Mouse (Mus musculus): ENCODE results near the gene Lpp.

Gene Lpp

DNA sequence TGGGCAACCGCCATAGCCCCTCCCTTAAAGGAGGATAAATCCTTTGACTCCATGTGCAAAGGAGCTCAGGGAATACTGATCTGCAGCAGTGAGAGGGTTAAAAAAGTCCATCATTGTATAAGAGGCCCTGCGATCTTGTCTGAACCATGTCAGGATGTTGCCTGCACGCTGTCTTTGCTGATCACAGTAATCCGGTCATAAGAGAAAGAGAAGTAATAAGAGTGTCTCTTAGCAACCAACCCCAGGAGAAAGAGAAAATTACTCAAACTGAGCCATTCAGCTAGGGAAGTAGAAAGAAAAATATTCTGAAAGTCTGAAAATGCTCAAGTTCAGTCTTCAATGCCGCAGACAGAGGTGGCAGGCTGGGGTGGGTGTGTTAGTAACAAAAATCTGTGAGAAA lies 231.0 kb downstream of the Lpp start:
- DNase-seq (ENCODE audit: low spot score in 2 of 2), result no peak

DNA sequence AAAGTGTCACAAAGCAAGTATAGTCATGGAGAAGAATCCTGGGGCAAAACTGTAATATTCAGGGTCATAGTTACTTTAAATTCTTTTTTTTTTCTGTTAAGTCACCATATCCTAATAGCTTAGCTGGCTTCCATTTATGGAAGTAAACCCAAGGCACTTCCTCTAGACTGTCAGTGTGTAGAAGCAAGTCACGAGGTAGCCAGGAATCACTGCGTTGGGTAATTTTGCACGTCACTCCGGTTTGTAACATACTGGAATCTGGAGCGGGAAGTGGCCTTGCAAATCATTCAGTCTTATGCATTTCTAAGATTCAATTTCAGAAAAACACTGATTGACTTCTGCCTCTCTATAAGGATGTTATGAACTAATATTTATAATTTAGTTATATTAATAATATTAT lies 232.3 kb downstream of the Lpp start:
- DNase-seq (ENCODE audit: low spot score in 2 of 2), result no peak

DNA sequence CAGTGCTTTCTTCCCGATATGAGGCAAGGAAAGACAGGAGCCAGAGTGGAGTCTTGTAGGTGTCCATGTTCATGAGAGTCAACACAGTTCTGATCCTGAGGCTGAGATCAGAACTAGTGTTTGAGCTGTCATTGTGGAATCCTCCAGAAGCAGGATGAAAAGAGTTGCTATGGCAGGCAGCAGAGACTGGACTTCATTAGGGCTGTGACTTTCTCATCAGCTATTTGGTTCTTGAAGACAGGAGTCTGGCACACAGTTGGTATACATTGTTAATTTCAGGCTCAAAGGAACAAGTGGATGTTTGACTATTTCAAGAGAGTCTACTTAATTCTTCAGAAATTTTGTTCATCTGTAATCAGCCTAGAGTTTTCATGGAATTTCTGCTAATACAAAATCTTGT lies 235.5 kb downstream of the Lpp start:
- DNase-seq (ENCODE audit: low spot score in 2 of 2), result no peak

DNA sequence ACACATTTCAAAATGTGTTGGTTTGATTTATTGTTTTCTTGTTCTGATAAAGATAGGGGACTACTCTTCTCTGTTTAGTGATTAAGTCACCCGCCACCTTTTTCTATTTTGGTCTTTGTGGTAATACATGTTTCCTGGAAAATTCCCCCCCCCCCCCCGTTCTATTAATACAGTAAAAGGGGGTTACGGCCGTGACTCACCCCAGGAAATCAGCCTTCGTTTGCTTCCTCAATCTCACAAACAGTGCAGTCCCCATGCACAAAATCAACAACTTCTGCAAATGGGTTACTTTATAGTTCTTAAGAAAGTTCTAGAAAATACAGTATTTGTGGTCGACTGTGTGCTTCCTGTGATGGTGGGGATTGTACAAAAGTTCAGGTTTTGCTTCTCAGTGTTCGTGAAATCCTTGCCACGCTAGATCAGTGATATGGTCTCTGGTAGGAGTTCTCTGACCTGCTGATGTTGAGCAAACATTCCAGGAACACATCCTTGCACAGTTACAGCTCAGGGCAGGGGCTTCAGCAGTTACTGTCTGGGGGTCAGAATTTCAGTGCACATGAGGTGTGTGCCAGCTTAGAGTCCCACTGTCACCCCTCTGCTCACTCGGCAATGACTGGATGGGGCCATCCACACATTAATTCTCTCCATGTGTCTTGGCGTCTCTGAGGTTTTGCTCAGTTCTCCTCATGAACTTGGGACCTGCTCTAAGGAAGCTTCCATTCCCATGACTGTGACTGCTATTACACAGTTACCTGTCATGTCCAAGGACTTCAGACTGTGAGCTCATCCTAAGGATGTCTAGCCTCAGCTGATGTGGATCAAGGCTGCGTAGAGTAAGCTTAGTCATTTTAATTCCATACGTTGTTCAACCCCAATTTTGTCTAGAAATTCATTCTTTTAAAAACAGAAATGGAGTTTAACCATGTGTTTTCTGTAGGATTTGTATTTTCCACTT lies 236.2 kb downstream of the Lpp start:
- no peak for DNase-seq (ENCODE audit: low spot score in 2 of 2)

DNA sequence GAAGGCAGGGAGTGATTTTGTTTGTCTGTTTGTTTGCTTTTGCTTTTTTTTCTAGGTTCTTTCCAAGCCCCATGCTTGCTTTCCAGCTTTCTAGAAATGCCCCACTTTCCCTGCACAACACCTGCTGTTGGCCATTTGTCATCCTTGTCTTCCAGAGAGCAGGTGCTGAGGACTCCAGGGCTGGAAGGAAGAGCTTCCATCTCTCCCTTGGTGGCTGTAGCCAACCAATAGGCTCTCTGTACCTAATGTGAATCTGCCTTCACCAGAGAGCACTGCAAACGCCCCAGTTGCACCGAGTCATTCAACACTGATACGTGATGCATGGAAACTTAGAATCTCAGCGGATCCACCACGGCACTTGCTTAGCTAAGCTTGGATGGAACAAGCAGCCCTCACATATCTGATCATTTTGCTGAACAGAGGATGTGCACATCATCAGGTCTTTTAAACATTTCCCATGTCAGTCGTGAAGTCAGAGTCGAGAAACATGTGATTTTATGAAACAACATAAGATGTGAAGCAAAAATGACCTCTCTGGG lies 242.1 kb downstream of the Lpp start:
- DNase-seq (ENCODE audit: low spot score in 2 of 2), result no peak

DNA sequence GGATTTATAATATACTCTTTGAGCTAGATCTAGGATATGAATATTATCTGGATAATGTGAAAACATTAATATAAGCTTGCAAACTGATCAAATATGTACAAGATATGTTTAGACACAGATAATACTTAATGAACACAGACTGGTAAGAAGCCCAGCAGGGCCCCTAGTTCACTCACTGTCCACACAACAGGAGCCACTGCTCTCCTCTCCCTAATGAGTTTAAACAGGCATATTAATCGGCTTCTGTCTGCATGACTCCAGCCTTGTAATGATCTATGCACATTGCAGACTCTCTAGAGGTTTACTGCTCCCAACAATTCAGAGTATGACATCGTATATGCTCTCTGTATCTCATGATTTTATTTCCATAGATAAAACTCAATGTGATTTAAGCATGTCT lies 243.6 kb downstream of the Lpp start:
- DNase-seq (ENCODE audit: low spot score in 2 of 2), result no peak

DNA sequence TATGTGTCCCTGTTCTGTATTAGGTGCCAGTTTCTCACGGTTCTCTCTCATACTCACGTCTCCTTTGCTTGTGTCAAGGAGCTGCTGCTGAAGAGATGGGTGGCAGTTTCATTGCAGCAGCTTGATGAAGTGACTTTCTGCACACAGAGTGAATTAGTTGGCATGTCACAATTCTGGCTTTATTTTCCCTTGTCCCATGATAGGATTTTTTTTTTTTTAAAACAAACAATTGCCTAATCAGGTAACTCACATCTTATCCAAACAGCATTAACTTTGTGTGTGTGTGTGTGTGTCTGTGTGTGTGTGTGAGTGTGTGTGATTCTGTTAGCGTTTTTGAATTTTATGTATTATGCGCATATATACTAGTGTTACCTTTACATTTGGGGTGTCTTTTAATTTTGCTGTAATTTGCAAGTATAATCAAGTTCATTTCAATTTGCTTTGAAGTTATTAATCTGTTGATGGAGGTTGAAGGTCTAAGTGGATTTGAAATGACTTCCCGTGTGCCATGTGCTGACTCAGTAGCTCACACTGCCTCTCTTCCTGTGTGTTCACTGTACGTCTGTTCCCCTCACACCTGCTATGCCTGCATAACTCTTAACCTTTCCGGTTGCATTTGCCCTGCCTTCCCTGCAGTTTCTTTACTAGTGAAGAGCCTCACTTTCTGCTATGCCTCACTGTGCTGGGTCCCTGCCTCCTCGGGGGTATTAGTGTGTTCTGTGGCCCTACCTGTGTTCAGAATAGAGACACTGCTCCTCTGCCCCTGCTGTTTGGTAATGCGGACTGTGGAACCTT lies 247.9 kb downstream of the Lpp start:
- no peak for DNase-seq (ENCODE audit: low spot score in 2 of 2)

DNA sequence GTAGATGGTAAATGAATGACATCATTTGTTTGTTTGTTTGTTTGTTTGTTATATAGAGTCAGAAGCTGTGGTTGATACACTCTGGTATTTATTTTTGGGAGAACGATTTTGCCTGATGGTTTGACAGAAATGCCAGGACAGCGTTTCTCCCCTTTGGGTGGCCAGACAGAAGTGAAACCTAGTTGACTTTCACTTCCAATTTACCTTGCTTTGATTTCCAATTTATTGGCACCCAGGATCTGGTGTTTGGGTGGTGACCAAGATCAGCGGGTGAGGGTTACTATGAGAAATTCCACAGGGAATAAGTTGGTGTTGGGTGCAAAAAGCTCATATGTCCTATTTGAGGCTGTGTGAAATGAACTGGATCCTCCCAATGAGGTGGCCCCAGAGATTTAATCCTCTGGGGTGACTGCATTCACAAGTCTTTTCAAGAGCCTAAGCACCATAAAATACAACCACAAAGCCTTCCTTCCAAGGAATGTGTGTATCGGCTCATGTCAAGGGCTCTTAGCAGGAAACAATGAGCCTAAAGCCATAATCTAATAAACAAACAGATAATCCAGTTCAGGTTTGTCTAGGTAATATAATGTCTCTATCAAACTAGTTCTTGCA lies 249.8 kb downstream of the Lpp start:
- no peak for DNase-seq (ENCODE audit: low spot score in 2 of 2)

DNA sequence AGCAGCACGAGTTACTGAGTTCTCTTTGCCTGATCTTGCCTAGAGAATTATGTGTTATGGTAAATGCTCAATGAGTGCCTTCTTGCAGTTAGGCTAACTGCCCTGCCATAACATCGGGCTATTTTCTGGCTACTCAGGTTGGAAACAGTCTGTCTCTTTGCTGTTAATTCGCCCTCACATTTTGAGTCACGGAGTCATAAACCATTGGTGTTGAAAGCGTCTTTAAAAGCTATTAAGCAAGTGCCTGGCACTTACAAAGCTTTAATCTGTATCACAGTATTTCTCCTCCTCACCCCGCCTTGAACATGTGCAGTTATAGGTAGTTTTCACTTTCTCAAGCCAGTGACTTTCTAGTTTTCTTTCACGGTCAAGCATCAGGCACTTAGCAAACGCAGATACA lies 250.8 kb downstream of the Lpp start:
- no peak for DNase-seq (ENCODE audit: low spot score in 2 of 2)

DNA sequence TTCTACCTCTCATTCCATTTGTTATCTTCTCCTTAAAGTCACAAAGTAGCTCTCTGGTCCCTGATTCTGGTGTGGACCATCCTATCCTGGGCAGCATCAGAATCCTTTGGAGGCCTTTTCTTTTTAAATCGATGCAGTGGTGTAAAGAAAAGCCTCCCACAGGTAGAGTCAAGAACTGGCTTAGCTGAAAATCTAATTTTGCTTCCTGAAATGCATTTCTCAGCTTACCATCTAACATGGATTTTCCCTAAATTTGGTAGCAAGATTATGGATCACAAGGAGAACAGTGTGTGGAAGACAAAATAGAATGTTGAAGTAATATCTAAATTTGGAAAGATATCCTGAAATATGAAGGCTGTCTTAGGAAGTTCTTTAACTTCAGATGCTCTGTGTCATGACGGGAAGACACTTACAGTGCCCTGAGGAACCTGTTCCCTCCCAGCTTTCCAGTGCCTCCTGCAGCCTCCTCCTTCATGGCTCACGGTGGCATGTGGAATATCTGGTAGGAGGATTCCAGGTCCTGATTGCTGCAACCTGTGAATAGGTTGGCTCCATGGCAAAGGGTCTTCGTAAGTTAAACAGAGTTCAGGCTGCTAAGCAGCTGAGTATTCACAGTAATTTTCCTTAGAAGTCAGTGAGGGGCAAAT lies 251.6 kb downstream of the Lpp start:
- DNase-seq (ENCODE audit: low spot score in 2 of 2), result no peak

DNA sequence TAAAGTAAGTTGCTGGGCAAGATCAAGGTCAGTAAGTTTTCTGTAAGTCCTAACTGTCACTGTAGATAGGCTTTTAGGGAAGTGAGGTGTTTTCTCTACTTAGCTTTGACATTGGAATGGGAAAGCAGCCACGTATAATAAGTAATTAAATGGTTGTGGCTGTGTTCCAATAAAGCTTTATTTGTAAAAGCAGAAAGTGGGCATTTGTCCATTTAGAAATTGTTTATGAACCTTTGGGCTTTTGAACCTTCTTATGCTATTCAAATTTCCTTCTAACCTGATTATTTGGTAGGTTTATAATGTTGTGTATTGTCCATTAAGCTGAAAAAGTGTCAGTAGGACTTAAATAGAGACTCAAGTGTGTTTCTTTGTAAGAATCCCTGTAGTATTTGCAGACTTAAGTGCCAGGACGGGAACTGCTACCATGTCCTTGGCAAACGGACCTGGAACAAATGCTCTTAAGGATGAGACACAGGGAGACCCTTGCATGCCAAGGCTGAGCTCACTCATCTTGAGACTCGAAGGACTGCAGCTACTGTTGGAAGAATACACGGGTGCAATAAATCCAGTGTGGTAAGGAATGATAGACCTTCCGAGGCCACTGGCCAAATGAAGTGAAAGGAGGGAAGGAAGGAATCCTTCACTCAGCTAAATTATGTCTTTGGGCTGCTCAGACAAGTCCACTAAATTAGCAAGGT lies 252.7 kb downstream of the Lpp start:
- no peak for DNase-seq (ENCODE audit: low spot score in 2 of 2)

DNA sequence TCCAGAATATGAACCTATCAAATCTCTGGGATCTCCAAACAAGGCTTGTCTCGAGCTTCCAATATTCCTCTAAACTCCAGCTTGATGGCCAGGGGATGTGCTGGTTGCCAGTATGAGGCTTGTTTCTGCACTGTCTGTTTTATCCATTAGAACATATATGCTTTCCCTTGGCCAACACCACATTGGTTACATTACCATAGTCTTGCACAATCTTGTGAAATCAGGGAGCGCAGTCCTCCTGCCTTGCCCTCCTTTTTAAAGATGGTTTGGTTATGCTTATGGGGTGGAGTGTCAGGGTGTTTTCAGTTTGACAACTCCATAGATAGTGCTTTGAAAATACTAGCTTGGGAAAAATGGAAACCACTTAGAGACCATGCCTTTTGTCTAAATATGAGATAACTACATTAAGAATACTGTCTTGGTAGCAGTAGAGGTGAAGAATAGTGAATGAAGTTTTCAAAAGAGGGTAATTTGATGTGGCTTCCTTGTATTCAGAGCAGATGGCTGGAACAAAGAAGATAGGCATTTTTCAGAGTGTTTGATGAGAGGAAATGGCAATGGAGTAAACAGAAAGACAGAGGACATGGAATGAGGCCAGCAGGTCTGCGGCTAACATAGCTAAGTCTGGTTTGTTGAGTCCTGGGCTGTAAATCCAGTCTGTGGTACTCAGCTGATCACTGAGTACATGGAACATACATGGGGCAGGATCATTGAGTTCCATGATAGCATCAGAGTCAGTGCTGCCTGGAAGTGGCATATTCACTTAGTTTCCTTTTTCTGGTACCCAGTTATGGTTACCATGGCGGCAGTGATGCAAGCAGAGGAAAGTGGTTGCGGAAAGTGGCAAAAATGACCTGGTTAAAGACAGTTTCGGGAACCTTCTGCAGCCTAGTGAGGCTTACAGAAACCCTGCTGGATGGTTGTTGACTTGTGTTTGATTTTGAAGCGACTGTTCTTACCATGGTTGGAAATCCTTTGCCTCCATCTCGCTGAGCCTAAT lies 258.6 kb downstream of the Lpp start:
- DNase-seq (ENCODE audit: low spot score in 2 of 2), result no peak

DNA sequence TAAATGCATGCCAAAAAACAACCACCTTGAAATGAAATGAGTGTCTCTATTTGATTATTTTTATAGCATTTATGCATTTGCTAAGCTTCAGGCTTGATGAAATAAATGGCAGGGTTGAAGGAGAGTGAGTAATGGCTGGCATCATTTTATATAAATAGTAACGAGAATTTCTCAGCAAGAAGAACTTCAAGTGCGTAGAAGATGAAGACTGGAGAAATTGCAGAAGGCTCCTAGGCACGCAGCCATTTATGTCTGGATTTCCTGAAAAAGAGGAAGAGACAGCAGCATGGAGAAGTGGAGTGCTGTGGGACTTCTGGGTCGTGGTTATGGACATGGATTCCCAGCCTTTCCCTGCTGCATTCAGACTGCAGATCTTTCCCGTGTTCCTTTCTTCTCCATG lies 259.7 kb downstream of the Lpp start:
- no peak for DNase-seq (ENCODE audit: low spot score in 2 of 2)

DNA sequence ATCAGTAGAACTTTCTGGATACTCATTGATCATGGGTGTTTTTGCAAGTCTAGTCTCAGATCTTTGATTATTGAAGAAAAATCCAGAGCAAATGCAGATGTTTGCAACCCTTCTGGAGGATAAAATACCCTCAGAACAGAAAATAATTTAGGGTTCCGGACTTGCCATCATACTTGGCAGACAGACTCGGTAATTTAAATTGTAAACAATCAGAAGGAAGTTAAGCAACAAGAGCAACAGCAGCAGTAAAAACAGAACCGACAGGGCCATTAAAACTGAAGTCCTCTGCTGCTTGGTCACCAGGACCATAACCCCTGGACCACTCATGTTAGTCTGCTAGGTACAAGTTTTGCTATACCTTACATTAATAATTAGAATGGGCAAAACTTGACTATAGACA lies 261.8 kb downstream of the Lpp start:
- no peak for DNase-seq (ENCODE audit: low spot score in 2 of 2)

DNA sequence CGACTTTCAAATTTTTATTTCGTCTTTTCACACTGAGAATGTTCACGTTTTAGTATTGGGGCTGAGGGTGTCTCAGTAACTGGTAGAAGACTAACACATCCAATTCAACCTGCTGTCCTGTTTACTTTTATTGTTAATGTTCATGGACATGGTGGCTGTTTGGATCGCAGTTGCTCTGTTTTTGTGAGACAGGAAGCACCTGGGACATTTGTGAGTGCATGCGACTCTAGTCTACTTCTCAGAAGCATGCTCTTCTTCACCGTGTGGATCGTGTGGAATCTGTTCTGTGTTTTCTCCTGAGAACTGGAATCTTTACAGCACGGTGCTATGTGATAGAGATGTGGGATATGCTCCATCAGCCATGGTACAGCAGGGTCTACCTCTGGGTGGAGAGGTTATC lies 262.7 kb downstream of the Lpp start:
- no peak for DNase-seq (ENCODE audit: low spot score in 2 of 2)

DNA sequence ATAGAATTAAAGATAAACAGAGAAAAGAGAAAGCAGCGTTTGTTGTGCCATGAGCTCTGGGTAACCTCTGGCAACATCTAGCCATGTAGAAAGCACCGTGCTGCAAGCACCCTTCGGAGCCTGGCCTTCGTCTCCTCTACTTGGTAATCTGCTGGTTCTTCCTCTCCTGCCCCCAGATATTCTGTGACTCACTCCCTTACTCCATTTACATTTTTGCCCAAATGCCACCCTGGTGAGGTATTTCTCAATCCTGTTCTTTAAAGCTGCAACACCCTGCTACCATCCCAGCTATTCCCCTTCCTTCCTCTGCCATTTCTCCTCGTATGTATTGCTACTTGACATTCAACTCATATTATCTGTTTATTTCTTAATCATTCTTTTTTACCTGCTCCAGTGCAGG lies 263.4 kb downstream of the Lpp start:
- no peak for DNase-seq (ENCODE audit: low spot score in 2 of 2)

DNA sequence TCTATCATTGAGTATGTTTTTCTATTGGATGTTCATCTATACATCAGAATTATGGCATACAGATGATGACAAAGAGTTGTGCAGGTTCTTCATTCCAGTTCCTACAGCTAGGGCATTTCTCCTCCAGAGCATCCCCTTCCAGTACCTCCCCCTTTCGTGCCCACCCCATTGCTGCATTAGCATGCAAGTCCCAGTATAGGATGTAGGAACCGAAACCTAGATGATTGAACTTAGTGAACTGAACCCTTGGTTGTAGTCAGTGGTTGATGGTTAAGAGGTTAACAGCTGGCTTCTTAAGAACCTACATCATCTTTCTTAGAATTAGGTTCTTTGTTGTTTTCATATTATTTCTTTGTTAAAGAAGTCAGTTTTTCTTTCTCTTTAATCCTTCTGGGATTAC lies 265.7 kb downstream of the Lpp start:
- DNase-seq (ENCODE audit: low spot score in 2 of 2), result no peak

DNA sequence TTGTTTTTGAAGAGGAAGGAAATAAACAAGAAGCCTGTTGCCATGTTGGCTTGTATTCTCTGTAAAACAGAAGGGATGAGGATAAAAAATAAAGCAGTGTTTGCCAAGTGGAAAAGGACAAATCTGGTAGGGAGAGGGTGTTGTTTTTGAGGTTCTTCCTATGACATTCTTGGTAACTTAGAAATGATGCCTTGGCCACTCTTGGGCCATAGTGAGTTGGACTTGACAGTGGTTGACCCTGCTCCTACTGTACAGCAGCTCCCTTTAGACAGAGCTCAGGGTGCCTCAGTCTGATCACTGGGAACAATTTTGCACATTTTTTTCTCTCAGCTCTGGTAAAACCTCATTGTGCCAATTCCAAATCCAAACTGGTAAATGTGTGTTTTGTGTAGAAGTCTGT lies 270.8 kb downstream of the Lpp start:
- no peak for DNase-seq (ENCODE audit: low spot score in 2 of 2)

DNA sequence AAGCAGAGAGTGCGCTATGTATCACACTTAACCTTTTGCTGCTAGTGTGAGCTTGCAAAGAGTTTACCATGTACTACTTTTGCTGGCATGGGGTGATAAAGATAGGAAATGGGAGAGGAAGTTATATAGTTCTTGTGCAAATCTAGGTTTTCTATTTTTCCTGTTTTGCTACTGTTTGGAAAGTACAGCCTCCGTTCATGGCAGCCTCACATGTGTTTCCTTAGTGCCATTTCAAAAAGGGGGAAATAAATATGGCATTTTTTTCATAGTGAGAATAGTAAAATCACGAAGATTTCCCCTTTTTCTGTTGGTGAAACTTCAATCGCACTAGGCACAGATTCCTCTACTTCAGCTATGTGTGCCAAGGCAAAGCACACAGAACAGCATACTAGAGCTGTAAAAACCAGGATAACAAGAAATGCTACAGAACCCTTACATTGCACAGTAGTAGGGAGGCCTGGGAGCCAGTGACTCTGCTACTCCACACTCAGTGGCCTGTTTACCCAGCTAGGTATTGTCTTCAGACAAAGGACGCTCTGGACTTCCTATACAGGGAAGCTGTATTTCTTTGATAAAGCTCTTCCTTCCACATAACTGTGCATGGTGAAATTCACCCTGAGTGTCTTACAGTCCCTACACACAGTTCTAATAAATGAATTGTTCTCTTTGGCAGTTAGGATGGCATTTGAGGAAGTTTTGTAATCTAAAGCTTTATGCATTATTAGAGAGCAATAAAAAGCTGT lies 276.6 kb downstream of the Lpp start:
- DNase-seq (ENCODE audit: low spot score in 2 of 2), result no peak
